Mouse (Mus musculus) cerebellum, adult 2 months (tissue): ENCODE measurements around the gene Gm5136. TPM values are rescaled to one million over a fixed set of nuclear protein-coding genes. Genes with fewer than 3 reads are reported as not detected.

ENCODE experiments used
- DNase-seq, 2 experiments: peaks; one replicate each; pipeline ENCODE4 v3.0.0; 2021
- H3K27ac ChIP-seq: fragments of 200-500 bp; 2 replicates; pipeline ENCODE4 v1.5.1; 2012; ENCODE audit warnings: low read length, control low read depth, inconsistent platforms; ENCODE audit not compliant: insufficient read depth
- H3K27me3 ChIP-seq: fragments of 200-500 bp; 2 replicates; pipeline ENCODE4 v1.6.1; 2012; ENCODE audit warnings: inconsistent platforms, mild to moderate bottlenecking, low read length, moderate library complexity; ENCODE audit not compliant: control insufficient read depth, insufficient read depth
- H3K4me1 ChIP-seq: fragments of 200-500 bp; 2 replicates; pipeline ENCODE4 v1.6.1; 2011; ENCODE audit warnings: low read length; ENCODE audit not compliant: control insufficient read depth, insufficient read depth
- H3K4me3 ChIP-seq: fragments of 200-500 bp; replicated peaks from 2 replicates; pipeline ENCODE3; 2011; ENCODE audit warnings: mild to moderate bottlenecking, low read depth, low read length, control low read depth; ENCODE audit not compliant: insufficient read depth
- CTCF ChIP-seq: fragments of 200-500 bp; IDR thresholded peaks from 2 replicates; pipeline ENCODE4 v1.5.1; 2011; ENCODE audit warnings: low read depth, mild to moderate bottlenecking, control low read depth, low read length, moderate library complexity, borderline replicate concordance; ENCODE audit not compliant: insufficient read depth
- POLR2A ChIP-seq: fragments of 200-500 bp; IDR thresholded peaks from 2 replicates; pipeline ENCODE4 v1.6.1; 2011; ENCODE audit warnings: low read length, control low read depth, borderline replicate concordance; ENCODE audit not compliant: insufficient read depth
- WGBS: fragments of 180-500 bp; shearing (Covaris S2); methylation state at CpG from one replicate; pipeline ENCODE4 v1.1.7; 2018; 5-methylcytosine and 5-hydroxymethylcytosine counted together
- polyA plus RNA-seq: library from polyadenylated mRNA; depleted of rRNA; stranded (reverse); fragments of >200 nt; gene quantifications from 2 replicates; pipeline ENCODE4 v1.2.3, GENCODE M21; 2012

Gene Gm5136
- polyA plus RNA-seq, 1 experiment = 0.95 TPM

- H3K27me3 ChIP-seq = no peaks in the 10 kb centered on the region
- no peaks in the 10 kb centered on the region for H3K4me1 ChIP-seq
- TF ChIP-seq POLR2A (no peak), CTCF (no peak)
- WGBS = 69% methylated on average over 14 of the region's 14 CpGs
- no peak overlapping the region for H3K4me3 ChIP-seq
- no peak overlapping the region for H3K27ac ChIP-seq
- no peak for DNase-seq
Measured at GRCm38 (mm10) chr10:108701361-108702128, 1.6 kb upstream of the Gm5136 start.

GRCm38 (mm10) chr10:108697062-108697461, 2.9 kb downstream of the Gm5136 start:
- no peaks in the 10 kb centered on the region; the same call in 1 of the 2 replicates for H3K27me3 ChIP-seq
- TF ChIP-seq POLR2A = no peak
- no peak for TF ChIP-seq CTCF
- no peak for DNase-seq

GRCm38 (mm10) chr10:108690954-108691353, 9.0 kb downstream of the Gm5136 start:
- no peak overlapping the region for H3K27ac ChIP-seq
- 71% methylated on average over 9 of the region's 9 CpGs for WGBS

More at GRCm38 (mm10) chr10:108697062-108697461, 2.9 kb downstream of the Gm5136 start:
- no peak overlapping the region for H3K4me3 ChIP-seq
- 0 out of 2 replicates have a peak, but pooled peaks cover 2% of the 10 kb centered on the region for H3K4me1 ChIP-seq
- H3K27ac ChIP-seq = no peak overlapping the region
- WGBS = 84% methylated on average over 5 of the region's 5 CpGs

GRCm38 (mm10) chr10:108686696-108687095, 13.3 kb downstream of the Gm5136 start:
- no peak for DNase-seq
- Histone ChIP-seq H3K4me3 (no peak overlapping the region), H3K4me1 (peaks cover 4% of the 10 kb centered on the region; the same call in 1 of the 2 replicates), H3K27me3 (no peaks in the 10 kb centered on the region), H3K27ac (no peak overlapping the region)
- no peak for TF ChIP-seq CTCF
- TF ChIP-seq POLR2A = no peak
- WGBS = 81% methylated on average over 4 of the region's 4 CpGs

More at GRCm38 (mm10) chr10:108690954-108691353, 9.0 kb downstream of the Gm5136 start:
- TF ChIP-seq POLR2A (no peak), CTCF (no peak)
- no peak for DNase-seq
- H3K4me3 ChIP-seq = no peak overlapping the region
- peaks cover 7% of the 10 kb centered on the region; the same call in 1 of the 2 replicates for H3K4me1 ChIP-seq
- H3K27me3 ChIP-seq = no peaks in the 10 kb centered on the region; the same call in 1 of the 2 replicates

GRCm38 (mm10) chr10:108679675-108680390, 20.1 kb downstream of the Gm5136 start:
- 30% methylated on average over 14 of the region's 14 CpGs for WGBS
- 0 out of 2 replicates have a peak overlapping the region, but pooled peaks have one; percentile 2 for H3K27ac ChIP-seq
- peak; percentile 68 to 72 for DNase-seq

GRCm38 (mm10) chr10:108677053-108677452, 22.9 kb downstream of the Gm5136 start:
- Histone ChIP-seq H3K27ac (no peak overlapping the region), H3K4me1 (peaks cover 5% of the 10 kb centered on the region; the same call in 1 of the 2 replicates), H3K4me3 (no peak overlapping the region), H3K27me3 (no peaks in the 10 kb centered on the region)
- TF ChIP-seq POLR2A (no peak), CTCF (no peak)
- 88% methylated on average over 8 of the region's 8 CpGs for WGBS
- no peak for DNase-seq

More at GRCm38 (mm10) chr10:108679675-108680390, 20.1 kb downstream of the Gm5136 start:
- H3K4me1 ChIP-seq = peaks cover 5% of the 10 kb centered on the region; the same call in 1 of the 2 replicates
- TF ChIP-seq POLR2A (no peak), CTCF (peak; percentile 52; the same call in 1 of the 2 replicates)
- no peak overlapping the region for H3K4me3 ChIP-seq
- no peaks in the 10 kb centered on the region for H3K27me3 ChIP-seq

- WGBS = 87% methylated on average over 3 of the region's 3 CpGs
- H3K4me1 ChIP-seq = peaks cover 2% of the 10 kb centered on the region; the same call in 1 of the 2 replicates
- no peak overlapping the region for H3K27ac ChIP-seq
- H3K27me3 ChIP-seq = no peaks in the 10 kb centered on the region
- no peak overlapping the region for H3K4me3 ChIP-seq
- no peak for TF ChIP-seq CTCF
- no peak for TF ChIP-seq POLR2A
- DNase-seq = no peak
Measured at GRCm38 (mm10) chr10:108668944-108669343, 31.0 kb downstream of the Gm5136 start.
